Mouse (Mus musculus): ENCODE measurements around the gene Fra10ac1. TPM values are rescaled to one million over a fixed set of nuclear protein-coding genes. Genes with fewer than 3 reads are reported as not detected.

Gene Fra10ac1
- polyA plus RNA-seq, 1 experiment from 2014 or later, result 44.2 TPM

DNA sequence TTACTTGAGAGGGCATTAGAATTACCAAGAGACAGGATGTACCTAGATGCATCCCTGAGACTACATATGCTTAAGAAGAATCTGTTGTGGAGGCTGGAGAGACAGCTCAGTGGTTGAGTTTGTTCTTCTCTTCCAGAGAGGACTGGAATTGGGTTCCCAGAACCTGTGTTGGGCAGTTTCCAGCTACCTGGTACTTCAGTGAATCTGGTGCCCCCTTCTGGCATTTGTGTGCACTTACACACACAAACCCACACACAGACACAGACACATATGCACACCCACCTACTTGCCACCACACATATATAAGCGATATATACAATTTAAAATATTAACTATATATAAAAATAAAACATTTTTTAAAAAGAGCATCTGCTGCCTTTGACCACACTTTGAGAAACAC, 67.7 kb downstream of the Fra10ac1 start:
- Histone ChIP-seq H3K36me3 (no peaks in the 10 kb centered on the region), H3K4me2 (replicated peaks) (no peak overlapping the region), H3K27ac (no peak overlapping the region), H3K27me3 (no peaks in the 10 kb centered on the region), H3K4me3 (no peak overlapping the region), H3K4me1 (no peaks in the 10 kb centered on the region), H3K9ac (no peak overlapping the region), H3K9me3 (no peaks in the 10 kb centered on the region)
- no peak for ATAC-seq (ENCODE audit: low FRiP score, low read depth)
- 89% methylated on average over 1 of the region's 1 CpGs for WGBS

GRCm38 (mm10) chr19:38143540-38144271, 80.2 kb downstream of the Fra10ac1 start:
- no peak overlapping the region for H3K4me3 ChIP-seq
- no peaks in the 10 kb centered on the region for H3K27me3 ChIP-seq
- no peak overlapping the region for H3K27ac ChIP-seq
- no peak for ATAC-seq (ENCODE audit: low FRiP score, low read depth)
- H3K4me1 ChIP-seq, result no peaks in the 10 kb centered on the region
- no peak overlapping the region for H3K4me2 ChIP-seq (replicated peaks)
- no peak overlapping the region for H3K9ac ChIP-seq
- 77% methylated on average over 4 of the region's 4 CpGs for WGBS
- H3K36me3 ChIP-seq, result no peaks in the 10 kb centered on the region
- H3K9me3 ChIP-seq, result no peaks in the 10 kb centered on the region

Other genes with a start within 250 kb of the Fra10ac1 start
- 12.6 and 14.2 TPM in 2 replicates for gene Myof, start 180.6 kb downstream of the Fra10ac1 start, polyA plus RNA-seq (2015; fragmentation: Nextera tagmentation; extraction: Ambion mirVana)
- gene Cep55, start 169.1 kb downstream of the Fra10ac1 start, polyA plus RNA-seq (2015; fragmentation: Nextera tagmentation; extraction: Ambion mirVana), result 19.2 and 21.5 TPM in 2 replicates
- gene Ffar4, start 127.1 kb downstream of the Fra10ac1 start, polyA plus RNA-seq (2015; fragmentation: Nextera tagmentation; extraction: Ambion mirVana), result not detected in 2 replicates
- gene Rbp4, start 98.9 kb downstream of the Fra10ac1 start, polyA plus RNA-seq (2015; fragmentation: Nextera tagmentation; extraction: Ambion mirVana), result 11.7 and 19.1 TPM in 2 replicates
- gene Pde6c, start 91.4 kb downstream of the Fra10ac1 start, polyA plus RNA-seq (2015; fragmentation: Nextera tagmentation; extraction: Ambion mirVana), result not detected in 2 replicates
- gene Lgi1, start 40.4 kb upstream of the Fra10ac1 start, polyA plus RNA-seq (2015; fragmentation: Nextera tagmentation; extraction: Ambion mirVana), result 1.8 and 1.9 TPM in 2 replicates
- gene Slc35g1, start 171.8 kb upstream of the Fra10ac1 start, polyA plus RNA-seq (2015; fragmentation: Nextera tagmentation; extraction: Ambion mirVana), result 2.7 and 3.7 TPM in 2 replicates

Measured in limb, embryonic 13.5 days (tissue).